Mouse (Mus musculus): ENCODE data around the gene Serpinb2.

Serpinb2 gene

GRCm38 (mm10) chr1:107581220-107581619, 70.0 kb downstream of the Serpinb2 start:
- no peak for DNase-seq (ENCODE audit: low spot score in 2 of 2)

GRCm38 (mm10) chr1:107582900-107583299, 71.7 kb downstream of the Serpinb2 start:
- DNase-seq (ENCODE audit: low spot score in 2 of 2): no peak

GRCm38 (mm10) chr1:107583958-107584376, 72.7 kb downstream of the Serpinb2 start:
- DNase-seq (ENCODE audit: low spot score in 2 of 2): no peak

- DNase-seq (ENCODE audit: low spot score in 2 of 2): no peak
These were observed 73.7 kb downstream of the Serpinb2 start for GRCm38 (mm10) chr1:107584932-107585331.
